Mouse (Mus musculus) embryo, embryonic 10 days (tissue): ENCODE data around the gene Cdk2.

Source experiments
- DNase-seq: peaks from one replicate; pipeline ENCODE4 v3.0.0-alpha.2; 2015; ENCODE audit warnings: low spot score

Gene Cdk2

DNA sequence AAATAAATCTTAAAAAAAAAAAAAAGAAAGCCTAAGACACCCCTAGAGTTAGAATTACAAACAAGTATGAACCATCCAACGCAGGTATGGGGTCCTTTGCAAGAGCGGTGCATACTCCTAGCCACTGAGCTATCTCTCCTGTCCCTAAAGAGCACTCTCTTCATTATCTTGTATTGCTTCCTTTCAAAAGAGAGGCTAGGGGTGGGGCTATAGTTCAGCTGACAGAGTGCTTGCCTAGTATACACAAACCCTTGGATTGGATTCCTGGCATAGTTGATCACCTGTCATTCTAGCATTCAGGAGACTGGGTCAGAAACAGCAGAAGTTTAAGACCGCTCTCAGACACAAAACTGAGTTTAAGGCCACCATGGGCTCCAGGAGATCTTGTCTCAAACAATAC lies 49.6 kb downstream of the Cdk2 start:
- DNase-seq: no peak

DNA sequence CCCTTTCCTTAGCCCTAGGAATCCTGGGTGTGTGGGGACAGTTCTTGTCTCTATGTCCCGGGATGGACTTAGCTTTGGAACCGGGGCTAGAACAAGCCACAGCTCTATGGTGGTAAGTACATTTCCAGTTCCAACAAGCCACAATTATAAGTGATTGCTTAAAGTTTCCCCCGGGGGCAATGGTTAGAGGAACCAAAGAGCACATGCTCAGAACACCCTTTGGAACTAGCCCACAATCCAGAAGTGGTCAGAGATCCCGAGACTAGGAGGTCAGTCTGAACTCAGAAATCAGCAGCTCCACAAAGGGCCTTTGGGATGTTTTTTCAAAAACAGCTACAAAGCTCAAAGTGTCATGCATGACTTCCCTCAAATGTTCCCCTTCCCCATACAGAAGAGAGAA lies 51.0 kb downstream of the Cdk2 start:
- DNase-seq: no peak
